Mouse (Mus musculus) heart, adult 11 months (tissue): Measurements from ENCODE around the gene Cldn10.

Experiments
- DNase-seq: peaks from one replicate; pipeline ENCODE4 v3.0.0; 2022

Gene Cldn10

GRCm38 (mm10) chr14:118831597-118831996, 43.9 kb downstream of the Cldn10 start:
- no peak for DNase-seq

DNA sequence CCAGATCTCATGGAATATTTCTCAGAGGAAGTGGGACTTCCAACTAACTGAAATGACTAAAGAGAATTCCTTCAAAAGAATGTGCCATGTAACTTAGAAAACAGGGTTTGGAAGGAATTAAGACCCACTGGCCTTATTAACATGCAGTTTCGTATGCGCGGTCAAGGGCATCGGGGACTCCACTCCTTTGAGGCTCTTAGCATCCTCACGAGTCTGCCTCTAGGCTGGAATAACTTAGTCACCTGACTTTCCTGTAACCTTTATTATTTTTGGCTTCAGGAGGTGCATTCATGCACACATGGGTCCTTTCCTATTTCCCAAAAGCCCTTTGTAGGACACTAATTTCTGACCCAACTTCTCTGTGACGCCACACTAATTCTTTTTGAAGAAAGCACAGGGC, 45.5 kb downstream of the Cldn10 start:
- DNase-seq, result no peak

DNA sequence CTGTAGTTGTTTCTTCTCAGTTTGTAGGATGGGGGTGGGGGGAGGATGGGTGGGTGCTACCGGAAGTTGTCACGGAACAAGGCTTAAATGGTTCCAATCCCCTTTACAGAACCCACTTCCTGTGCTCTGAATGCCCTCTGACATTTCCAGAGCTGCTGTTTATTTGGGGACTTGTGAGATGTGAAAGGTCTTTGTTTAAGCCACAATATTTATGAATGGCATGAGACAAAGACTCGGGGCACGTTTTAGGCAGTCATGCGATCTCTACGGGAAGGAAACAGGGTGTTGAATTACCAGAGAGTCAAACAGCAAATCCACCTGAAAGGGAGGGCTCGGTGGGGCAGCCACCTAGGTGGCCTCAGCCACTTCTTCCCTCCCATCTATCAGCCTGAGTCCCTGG, 46.6 kb downstream of the Cldn10 start:
- no peak for DNase-seq

DNA sequence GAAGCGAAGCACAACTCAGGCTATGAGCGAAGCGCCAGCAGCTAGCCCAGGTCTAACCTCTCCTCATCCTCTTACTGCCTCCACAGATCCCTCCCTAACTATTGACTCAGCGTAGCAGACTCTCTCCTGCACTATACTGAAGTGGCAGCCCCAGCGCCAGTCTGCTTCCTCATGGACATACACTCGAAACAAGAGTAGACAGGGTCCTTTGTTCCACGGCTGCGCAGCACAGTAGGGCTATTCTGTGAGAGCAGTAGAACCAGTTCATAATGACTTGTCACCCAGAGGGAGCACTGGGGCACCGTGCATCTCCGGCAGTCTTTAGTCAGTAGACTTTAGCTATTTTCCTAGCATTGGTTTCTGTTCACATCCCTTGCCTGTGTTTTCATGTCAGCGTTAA, 48.4 kb downstream of the Cldn10 start:
- no peak for DNase-seq

DNA sequence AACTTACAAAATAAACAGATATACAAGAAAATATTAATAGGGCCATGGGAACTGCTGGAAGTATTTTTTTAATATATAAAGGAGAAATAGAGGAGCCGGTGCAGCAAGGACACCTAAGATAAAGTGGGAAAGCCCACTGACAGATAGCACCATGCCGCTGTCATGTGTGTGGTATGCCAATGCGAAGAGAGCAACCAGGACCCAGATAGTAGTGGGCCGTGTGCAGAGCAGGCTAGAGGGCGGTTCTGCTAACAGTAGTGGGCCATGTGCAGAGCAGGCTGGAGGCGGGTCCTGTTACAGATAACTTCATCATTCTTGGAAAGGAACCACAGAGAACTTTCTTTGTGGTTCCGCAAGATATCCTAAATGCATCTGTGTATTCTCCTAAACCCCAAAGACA, 49.0 kb downstream of the Cldn10 start:
- no peak for DNase-seq

DNA sequence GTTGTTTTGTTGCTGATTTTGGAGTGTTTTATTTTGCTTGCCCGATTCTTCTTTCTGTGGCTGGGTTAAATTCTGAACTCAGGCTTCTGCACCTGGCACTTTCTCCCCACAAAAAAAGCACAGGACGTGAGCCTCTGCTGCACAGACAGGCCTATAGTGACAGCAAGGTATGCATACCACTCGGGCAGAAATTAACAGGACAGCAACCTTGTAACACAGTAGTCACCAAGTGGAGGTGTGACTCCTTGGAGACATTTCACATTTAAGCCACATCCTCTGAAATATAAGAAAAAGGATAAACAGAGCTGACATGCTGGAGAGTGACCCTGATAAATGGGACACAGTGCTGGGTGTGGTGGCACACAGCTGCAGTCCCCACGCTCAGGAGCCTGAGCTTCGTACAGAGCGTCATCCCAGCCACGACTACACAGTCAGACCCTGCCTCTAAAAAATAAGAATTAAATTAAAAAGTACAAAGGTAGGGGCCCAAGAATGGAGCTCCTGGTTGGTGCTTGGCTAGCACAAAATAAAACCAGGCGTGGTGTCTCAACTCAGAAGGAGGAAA, 50.9 kb downstream of the Cldn10 start:
- DNase-seq, result no peak

- DNase-seq, result peak; percentile 91
Observed at GRCm38 (mm10) chr14:118839416-118839815, 51.7 kb downstream of the Cldn10 start.

DNA sequence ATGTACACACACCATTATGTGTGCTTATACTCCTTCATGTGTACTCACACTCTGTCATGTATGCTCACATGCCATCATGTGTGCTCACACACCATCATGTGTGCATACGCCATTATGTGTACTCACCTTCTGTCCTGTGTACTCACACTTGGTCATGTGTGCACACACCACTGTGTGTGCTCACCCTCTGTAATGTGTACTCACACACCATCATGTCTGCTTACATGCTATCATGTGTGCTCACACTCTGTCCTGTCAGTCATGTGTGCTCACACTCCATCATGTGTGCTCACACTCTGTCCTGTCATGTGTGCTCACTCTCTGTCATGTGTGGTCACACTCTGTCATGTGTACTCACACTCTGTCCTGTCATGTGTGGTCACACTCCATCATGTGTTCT, 52.3 kb downstream of the Cldn10 start:
- no peak for DNase-seq

- DNase-seq, result no peak
Observed at GRCm38 (mm10) chr14:118842353-118842752, 54.6 kb downstream of the Cldn10 start.

GRCm38 (mm10) chr14:118846834-118847233, 59.1 kb downstream of the Cldn10 start:
- DNase-seq, result no peak

- DNase-seq, result no peak
Observed at GRCm38 (mm10) chr14:118848171-118848570, 60.5 kb downstream of the Cldn10 start.

DNA sequence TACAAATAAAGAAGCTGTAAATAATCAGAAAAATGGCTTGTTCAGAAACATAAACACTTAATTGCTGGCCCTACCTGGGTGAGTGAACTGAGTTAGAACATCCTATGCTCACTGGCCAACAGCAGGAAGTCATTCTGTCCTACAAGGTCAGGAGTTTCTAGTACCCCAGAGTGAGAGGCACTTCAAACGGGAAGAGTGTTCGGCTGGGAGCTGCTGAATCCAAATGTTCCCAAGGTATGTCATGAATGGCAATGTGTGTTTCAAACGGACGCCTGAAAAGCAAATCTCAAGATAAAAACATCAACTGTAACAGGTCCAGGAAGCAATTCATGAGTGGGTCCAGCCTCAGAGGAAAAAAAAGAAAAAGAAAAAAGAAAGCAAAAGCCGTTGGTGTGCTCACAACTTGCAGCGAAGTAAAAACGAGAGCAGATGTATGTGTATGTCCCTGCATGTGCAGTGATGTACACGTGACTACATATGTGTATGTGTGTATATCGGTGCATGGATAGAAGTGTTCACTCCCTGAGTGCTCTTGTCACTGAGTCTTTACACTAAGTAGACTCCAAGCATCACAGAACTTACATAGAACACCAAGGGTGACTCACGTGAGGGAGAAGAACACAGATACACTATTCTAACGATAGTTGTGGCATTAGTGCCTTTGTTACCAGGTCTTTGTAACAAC, 62.4 kb downstream of the Cldn10 start:
- peak; percentile 29 for DNase-seq

- peak; percentile 33 for DNase-seq
Observed at GRCm38 (mm10) chr14:118850696-118851035, 63.0 kb downstream of the Cldn10 start.

DNA sequence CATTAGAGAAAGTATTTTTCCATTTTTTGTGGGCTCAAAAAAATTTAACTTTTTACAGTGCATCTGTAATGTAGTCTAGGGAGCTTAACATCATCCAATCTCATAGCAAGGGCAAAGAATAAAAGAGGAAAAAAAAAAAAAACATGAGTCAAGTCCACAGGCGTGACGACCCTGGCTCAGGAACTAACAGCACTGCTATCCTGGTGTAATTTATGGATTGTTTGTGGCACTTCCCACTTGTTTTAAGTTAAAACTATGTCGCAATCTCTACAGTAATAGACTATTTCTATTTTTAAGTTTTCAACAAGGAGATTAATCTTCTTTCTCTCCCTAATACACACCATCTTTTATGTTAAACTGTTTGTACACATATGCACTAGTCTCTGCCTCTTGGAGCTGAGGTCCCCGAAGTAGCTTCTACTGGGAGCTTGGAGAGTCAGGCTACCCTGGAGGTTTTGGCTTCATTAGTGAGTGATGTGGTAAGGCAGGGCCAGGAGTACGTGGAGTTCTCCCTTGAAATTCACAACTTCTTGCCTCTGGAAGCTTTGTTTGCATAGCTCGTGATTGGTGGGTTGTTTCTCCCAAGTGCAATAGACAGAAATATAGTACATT, 63.9 kb downstream of the Cldn10 start:
- no peak for DNase-seq

- DNase-seq, result peak; percentile 91
Observed at GRCm38 (mm10) chr14:118854371-118855114, 66.8 kb downstream of the Cldn10 start.

- DNase-seq, result peak; percentile 85
Observed at GRCm38 (mm10) chr14:118855141-118855800, 67.6 kb downstream of the Cldn10 start.

- DNase-seq, result no peak
Observed at GRCm38 (mm10) chr14:118856563-118856962, 68.9 kb downstream of the Cldn10 start.

- DNase-seq, result no peak
Observed at GRCm38 (mm10) chr14:118858318-118858717, 70.6 kb downstream of the Cldn10 start.

- DNase-seq, result no peak
Observed at GRCm38 (mm10) chr14:118862253-118862652, 74.5 kb downstream of the Cldn10 start.

GRCm38 (mm10) chr14:118864905-118865304, 77.2 kb downstream of the Cldn10 start:
- DNase-seq, result no peak

DNA sequence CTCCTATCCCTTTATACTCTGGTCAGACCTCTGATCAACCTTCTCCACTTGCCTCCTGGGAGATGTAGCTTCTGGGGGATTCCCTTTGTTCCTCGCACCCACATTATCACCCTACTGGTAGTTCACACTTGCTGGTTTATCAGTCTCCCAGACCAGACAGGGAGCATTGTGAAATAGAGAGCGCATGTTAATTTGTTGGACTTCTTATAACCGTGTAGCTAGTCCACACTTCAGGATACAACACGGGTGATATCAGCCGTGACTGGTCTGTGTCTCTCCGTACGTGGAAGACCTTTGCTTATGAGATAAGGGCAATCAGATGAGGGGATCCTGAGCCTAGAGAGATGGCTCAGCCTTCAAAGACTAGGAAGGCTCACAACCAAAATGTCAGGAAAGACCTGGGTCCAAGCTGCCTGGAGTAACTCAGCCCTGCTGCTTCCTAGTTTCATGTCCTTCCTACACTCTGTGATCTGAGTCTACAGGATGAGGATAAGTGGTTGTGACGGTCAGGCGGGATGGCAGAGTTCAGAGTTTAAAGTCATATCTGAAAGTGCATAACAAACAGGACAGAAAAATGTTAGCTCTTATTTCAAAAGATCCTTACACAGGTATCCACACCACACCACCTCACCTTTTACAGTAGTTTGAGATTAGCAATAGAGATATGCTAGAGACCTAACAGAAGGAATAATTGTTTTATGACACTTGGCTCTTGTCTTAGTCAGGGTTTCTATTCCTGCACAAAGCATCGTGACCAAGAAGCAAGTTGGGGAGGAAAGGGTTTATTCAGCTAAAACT, 78.5 kb downstream of the Cldn10 start:
- peak; percentile 60 for DNase-seq

DNA sequence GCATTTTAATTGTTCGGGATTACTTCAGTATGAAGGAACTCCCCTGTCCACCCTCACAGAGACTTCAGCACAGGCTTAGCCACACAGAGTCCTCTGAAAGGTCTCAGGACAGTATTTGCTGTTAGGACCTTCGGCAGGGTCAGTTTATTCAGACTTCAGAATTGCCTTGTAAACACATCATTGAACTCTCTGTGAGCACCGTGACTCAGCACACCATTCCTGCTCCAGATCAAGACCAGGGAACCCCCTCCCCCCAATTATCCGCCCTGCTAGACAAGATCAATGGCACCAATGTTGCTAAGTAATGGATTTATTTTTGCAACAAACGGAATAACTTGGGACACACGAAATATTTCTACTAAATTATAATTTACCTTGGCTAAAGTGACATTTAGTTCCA, 79.7 kb downstream of the Cldn10 start:
- DNase-seq, result peak; percentile 76
